Mouse (Mus musculus): Measurements from ENCODE around the gene Cald1. TPM values are rescaled to one million over a fixed set of nuclear protein-coding genes. Genes with fewer than 3 reads are reported as not detected.
A peak's percentile ranks its signal among the peaks of the same experiment; 100 is the strongest.

The Cald1 gene
- polyA plus RNA-seq, 1 experiment from 2014 or later: 155 TPM

DNA sequence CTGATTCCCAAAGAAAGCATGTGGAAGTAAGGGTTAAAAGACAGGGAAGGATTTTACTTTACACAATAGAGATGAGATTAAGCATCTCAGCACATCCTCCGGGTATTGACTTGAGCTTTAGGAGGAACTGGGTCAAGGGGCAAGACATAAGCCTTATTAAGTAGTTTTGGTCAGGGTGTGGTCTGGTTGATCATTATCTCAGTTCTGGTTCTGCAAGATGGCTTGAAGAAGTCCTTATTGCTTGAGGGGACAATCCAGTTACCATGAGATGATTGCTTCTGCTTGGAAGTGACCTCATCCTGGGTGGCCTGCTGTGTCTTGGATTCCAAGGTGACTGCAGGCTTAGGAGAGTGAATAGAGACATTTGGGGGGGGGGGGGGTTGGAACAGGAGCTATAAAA, 21.9 kb downstream of the Cald1 start:
- Histone ChIP-seq H3K4me1 (ENCODE audit: control insufficient read depth, insufficient read depth, low read length) (no peaks in the 10 kb centered on the region), H3K27me3 (ENCODE audit: control insufficient read depth, insufficient read depth, low read length) (no peaks in the 10 kb centered on the region), H3K27ac (replicated peaks; ENCODE audit: low read depth, low read length) (no peak overlapping the region), H3K4me3 (ENCODE audit: low read depth, low read length) (no peak overlapping the region), H3K4me2 (ENCODE audit: low read depth, severe bottlenecking) (no peak overlapping the region), H3K9ac (ENCODE audit: low read length) (no peak overlapping the region), H3K36me3 (ENCODE audit: control insufficient read depth, insufficient read depth, low read length) (no peaks in the 10 kb centered on the region), H3K9me3 (ENCODE audit: control insufficient read depth, low read length) (no peaks in the 10 kb centered on the region)
- DNase-seq (ENCODE audit: low spot score) (peak; percentile 14), ATAC-seq (ENCODE audit: insufficient number of reproducible peaks, low FRiP score, low TSS enrichment, low read depth) (no peak)
- WGBS: 51% methylated on average over 1 of the region's 1 CpGs

DNA sequence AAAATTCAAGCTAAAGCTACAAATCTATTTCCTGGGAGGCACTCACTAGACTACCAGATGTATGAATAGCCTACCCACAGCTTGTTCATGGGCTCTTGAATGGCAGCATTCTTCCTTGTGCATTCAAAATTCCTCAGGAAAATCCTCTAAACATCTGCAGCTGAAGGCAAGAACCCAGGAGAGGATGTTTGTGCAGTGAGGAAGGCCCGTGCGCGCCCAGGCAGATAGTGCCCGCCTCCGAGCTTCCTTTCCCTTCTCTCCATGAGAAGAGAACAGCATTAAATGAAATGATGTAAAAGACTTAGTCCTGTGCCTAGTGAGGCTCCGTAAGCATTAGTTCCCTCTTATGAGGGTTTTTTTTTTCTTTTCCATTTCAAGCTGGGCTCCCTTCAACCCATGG, 24.6 kb downstream of the Cald1 start:
- Histone ChIP-seq H3K4me3 (ENCODE audit: low read depth, low read length) (no peak overlapping the region), H3K4me1 (ENCODE audit: control insufficient read depth, insufficient read depth, low read length) (no peaks in the 10 kb centered on the region), H3K36me3 (ENCODE audit: control insufficient read depth, insufficient read depth, low read length) (no peaks in the 10 kb centered on the region), H3K4me2 (ENCODE audit: low read depth, severe bottlenecking) (no peak overlapping the region), H3K9ac (ENCODE audit: low read length) (no peak overlapping the region), H3K27me3 (ENCODE audit: control insufficient read depth, insufficient read depth, low read length) (no peaks in the 10 kb centered on the region), H3K27ac (replicated peaks; ENCODE audit: low read depth, low read length) (no peak overlapping the region), H3K9me3 (ENCODE audit: control insufficient read depth, low read length) (no peaks in the 10 kb centered on the region)
- 94% methylated on average over 6 of the region's 6 CpGs for WGBS
- DNase-seq (ENCODE audit: low spot score) (peak; percentile 17), ATAC-seq (ENCODE audit: insufficient number of reproducible peaks, low FRiP score, low TSS enrichment, low read depth) (no peak)

DNA sequence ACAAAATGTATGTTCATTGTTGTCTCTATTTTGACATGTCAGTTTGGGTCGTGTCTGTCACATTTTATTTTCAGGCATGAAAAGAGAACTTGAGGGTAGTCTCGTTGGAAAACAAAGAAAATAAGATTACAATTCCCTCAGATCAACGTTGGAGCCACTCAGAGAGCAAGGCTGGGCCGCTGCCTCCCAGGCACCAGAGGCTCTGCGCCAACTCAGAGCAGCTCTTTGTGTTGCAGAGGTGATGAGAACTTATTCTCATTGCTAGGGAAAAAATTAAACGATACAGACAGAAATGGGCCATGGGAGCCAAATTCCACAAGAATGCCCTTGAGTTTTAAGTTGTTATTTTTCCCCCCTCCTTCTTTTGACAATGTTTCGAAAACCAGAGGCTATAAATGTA, 25.0 kb downstream of the Cald1 start:
- H3K4me3 ChIP-seq (ENCODE audit: low read depth, low read length): no peak overlapping the region
- peak; percentile 16 for DNase-seq (ENCODE audit: low spot score)
- H3K27ac ChIP-seq (replicated peaks; ENCODE audit: low read depth, low read length): no peak overlapping the region
- H3K27me3 ChIP-seq (ENCODE audit: control insufficient read depth, insufficient read depth, low read length): no peaks in the 10 kb centered on the region
- ATAC-seq (ENCODE audit: insufficient number of reproducible peaks, low FRiP score, low TSS enrichment, low read depth): no peak
- H3K9ac ChIP-seq (ENCODE audit: low read length): no peak overlapping the region
- H3K9me3 ChIP-seq (ENCODE audit: control insufficient read depth, low read length): no peaks in the 10 kb centered on the region
- no peaks in the 10 kb centered on the region for H3K4me1 ChIP-seq (ENCODE audit: control insufficient read depth, insufficient read depth, low read length)
- no peaks in the 10 kb centered on the region for H3K36me3 ChIP-seq (ENCODE audit: control insufficient read depth, insufficient read depth, low read length)
- WGBS: 84% methylated on average over 7 of the region's 7 CpGs
- no peak overlapping the region for H3K4me2 ChIP-seq (ENCODE audit: low read depth, severe bottlenecking)

- DNase-seq (ENCODE audit: low spot score): peak; percentile 10
- H3K4me2 ChIP-seq (ENCODE audit: low read depth, severe bottlenecking): no peak overlapping the region
- H3K36me3 ChIP-seq (ENCODE audit: control insufficient read depth, insufficient read depth, low read length): no peaks in the 10 kb centered on the region
- 83% methylated on average over 3 of the region's 3 CpGs for WGBS
- ATAC-seq (ENCODE audit: insufficient number of reproducible peaks, low FRiP score, low TSS enrichment, low read depth): no peak
- no peaks in the 10 kb centered on the region for H3K27me3 ChIP-seq (ENCODE audit: control insufficient read depth, insufficient read depth, low read length)
- no peak overlapping the region for H3K27ac ChIP-seq (replicated peaks; ENCODE audit: low read depth, low read length)
- H3K9me3 ChIP-seq (ENCODE audit: control insufficient read depth, low read length): no peaks in the 10 kb centered on the region
- H3K4me3 ChIP-seq (ENCODE audit: low read depth, low read length): no peak overlapping the region
- H3K9ac ChIP-seq (ENCODE audit: low read length): no peak overlapping the region
- H3K4me1 ChIP-seq (ENCODE audit: control insufficient read depth, insufficient read depth, low read length): no peaks in the 10 kb centered on the region
Measured at GRCm38 (mm10) chr6:34624536-34624935, 26.2 kb downstream of the Cald1 start.

DNA sequence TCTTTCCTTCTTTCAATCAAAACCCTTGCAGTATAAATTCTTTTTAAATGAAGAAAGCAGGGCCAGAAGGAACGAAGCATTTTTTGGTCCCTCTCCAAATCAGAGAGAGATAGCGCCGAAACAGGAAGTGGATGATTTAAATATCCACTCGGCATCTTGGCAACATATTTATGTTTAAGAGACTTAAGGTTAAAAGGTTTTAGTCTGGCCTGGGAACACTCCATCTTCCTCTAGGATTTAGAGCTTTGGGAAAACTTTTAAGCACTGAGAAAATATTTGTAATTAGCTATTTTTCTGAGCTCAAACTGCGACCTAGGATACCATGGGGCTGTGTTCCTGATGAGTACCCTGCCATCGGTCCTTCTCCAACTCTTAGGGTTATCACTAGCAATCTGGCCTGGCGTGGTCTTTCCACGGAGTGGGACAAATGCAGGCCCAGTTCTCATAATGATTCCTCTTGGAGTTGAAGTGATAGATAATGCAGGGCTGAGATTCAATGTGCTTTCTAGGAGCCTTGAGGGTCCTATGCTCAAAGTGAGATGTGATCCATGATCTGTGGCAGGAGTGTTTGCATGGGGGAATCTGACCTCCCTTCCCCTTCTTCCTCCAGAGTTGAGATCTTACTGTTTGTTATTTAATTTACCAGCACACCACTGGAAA, 28.4 kb downstream of the Cald1 start:
- Histone ChIP-seq H3K4me3 (ENCODE audit: low read depth, low read length) (no peak overlapping the region), H3K36me3 (ENCODE audit: control insufficient read depth, insufficient read depth, low read length) (no peaks in the 10 kb centered on the region), H3K9me3 (ENCODE audit: control insufficient read depth, low read length) (no peaks in the 10 kb centered on the region), H3K9ac (ENCODE audit: low read length) (no peak overlapping the region), H3K27me3 (ENCODE audit: control insufficient read depth, insufficient read depth, low read length) (no peaks in the 10 kb centered on the region), H3K4me2 (ENCODE audit: low read depth, severe bottlenecking) (no peak overlapping the region), H3K27ac (replicated peaks; ENCODE audit: low read depth, low read length) (no peak overlapping the region), H3K4me1 (ENCODE audit: control insufficient read depth, insufficient read depth, low read length) (no peaks in the 10 kb centered on the region)
- no peak for ATAC-seq (ENCODE audit: insufficient number of reproducible peaks, low FRiP score, low TSS enrichment, low read depth)
- 83% methylated on average over 8 of the region's 8 CpGs for WGBS
- peak; percentile 8 for DNase-seq (ENCODE audit: low spot score)

GRCm38 (mm10) chr6:34628131-34628530, 29.8 kb downstream of the Cald1 start:
- Histone ChIP-seq H3K27me3 (ENCODE audit: control insufficient read depth, insufficient read depth, low read length) (no peaks in the 10 kb centered on the region), H3K36me3 (ENCODE audit: control insufficient read depth, insufficient read depth, low read length) (no peaks in the 10 kb centered on the region), H3K9ac (ENCODE audit: low read length) (no peak overlapping the region), H3K4me1 (ENCODE audit: control insufficient read depth, insufficient read depth, low read length) (no peaks in the 10 kb centered on the region), H3K4me2 (ENCODE audit: low read depth, severe bottlenecking) (no peak overlapping the region), H3K9me3 (ENCODE audit: control insufficient read depth, low read length) (no peaks in the 10 kb centered on the region), H3K4me3 (ENCODE audit: low read depth, low read length) (no peak overlapping the region), H3K27ac (replicated peaks; ENCODE audit: low read depth, low read length) (no peak overlapping the region)
- DNase-seq (ENCODE audit: low spot score): peak; percentile 9
- no peak for ATAC-seq (ENCODE audit: insufficient number of reproducible peaks, low FRiP score, low TSS enrichment, low read depth)
- WGBS: 74% methylated on average over 1 of the region's 1 CpGs

DNA sequence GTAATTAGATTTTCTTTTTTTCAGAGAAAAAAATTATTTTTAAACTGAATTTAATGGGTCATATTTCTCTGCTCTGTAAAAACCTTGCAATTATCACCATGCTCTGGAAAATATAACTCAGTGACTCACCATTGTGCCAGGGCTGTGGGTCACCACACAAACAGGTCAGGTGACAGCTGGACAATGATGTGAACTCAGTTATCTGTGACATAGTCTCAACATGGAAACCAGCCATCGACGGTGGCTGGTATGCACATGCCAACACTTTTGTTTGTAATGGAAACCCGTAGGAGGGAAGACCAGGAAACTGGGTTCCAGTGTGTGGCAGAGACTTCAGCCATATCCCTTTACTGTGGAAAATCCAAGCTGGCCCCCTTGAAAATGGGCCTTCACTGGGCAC, 35.5 kb downstream of the Cald1 start:
- Histone ChIP-seq H3K36me3 (ENCODE audit: control insufficient read depth, insufficient read depth, low read length) (no peaks in the 10 kb centered on the region), H3K27me3 (ENCODE audit: control insufficient read depth, insufficient read depth, low read length) (no peaks in the 10 kb centered on the region), H3K4me1 (ENCODE audit: control insufficient read depth, insufficient read depth, low read length) (peaks cover 6% of the 10 kb centered on the region), H3K4me3 (ENCODE audit: low read depth, low read length) (no peak overlapping the region), H3K9ac (ENCODE audit: low read length) (no peak overlapping the region), H3K4me2 (ENCODE audit: low read depth, severe bottlenecking) (no peak overlapping the region), H3K9me3 (ENCODE audit: control insufficient read depth, low read length) (no peaks in the 10 kb centered on the region), H3K27ac (replicated peaks; ENCODE audit: low read depth, low read length) (no peak overlapping the region)
- 79% methylated on average over 3 of the region's 3 CpGs for WGBS
- DNase-seq (ENCODE audit: low spot score) (no peak), ATAC-seq (ENCODE audit: insufficient number of reproducible peaks, low FRiP score, low TSS enrichment, low read depth) (no peak)

- no peak for ATAC-seq (ENCODE audit: insufficient number of reproducible peaks, low FRiP score, low TSS enrichment, low read depth)
- H3K9ac ChIP-seq (ENCODE audit: low read length): no peak overlapping the region
Measured at GRCm38 (mm10) chr6:34637588-34638438, 39.5 kb downstream of the Cald1 start.

More at GRCm38 (mm10) chr6:34637588-34638438, 39.5 kb downstream of the Cald1 start:
- Histone ChIP-seq H3K9me3 (ENCODE audit: control insufficient read depth, low read length) (no peaks in the 10 kb centered on the region), H3K4me2 (ENCODE audit: low read depth, severe bottlenecking) (no peak overlapping the region), H3K27ac (replicated peaks; ENCODE audit: low read depth, low read length) (no peak overlapping the region), H3K4me1 (ENCODE audit: control insufficient read depth, insufficient read depth, low read length) (peaks cover 9% of the 10 kb centered on the region), H3K27me3 (ENCODE audit: control insufficient read depth, insufficient read depth, low read length) (no peaks in the 10 kb centered on the region), H3K36me3 (ENCODE audit: control insufficient read depth, insufficient read depth, low read length) (no peaks in the 10 kb centered on the region), H3K4me3 (ENCODE audit: low read depth, low read length) (no peak overlapping the region)
- WGBS: 58% methylated on average over 10 of the region's 10 CpGs
- DNase-seq (ENCODE audit: low spot score): no peak
